Mouse (Mus musculus): Measurements from ENCODE around the gene Smcr8. TPM values are rescaled to one million over a fixed set of nuclear protein-coding genes. Genes with fewer than 3 reads are reported as not detected.

Smcr8 gene
- polyA plus RNA-seq (2015; fragmentation: Nextera tagmentation; extraction: Ambion mirVana), result 6.9 and 7.1 TPM in 2 replicates

DNA sequence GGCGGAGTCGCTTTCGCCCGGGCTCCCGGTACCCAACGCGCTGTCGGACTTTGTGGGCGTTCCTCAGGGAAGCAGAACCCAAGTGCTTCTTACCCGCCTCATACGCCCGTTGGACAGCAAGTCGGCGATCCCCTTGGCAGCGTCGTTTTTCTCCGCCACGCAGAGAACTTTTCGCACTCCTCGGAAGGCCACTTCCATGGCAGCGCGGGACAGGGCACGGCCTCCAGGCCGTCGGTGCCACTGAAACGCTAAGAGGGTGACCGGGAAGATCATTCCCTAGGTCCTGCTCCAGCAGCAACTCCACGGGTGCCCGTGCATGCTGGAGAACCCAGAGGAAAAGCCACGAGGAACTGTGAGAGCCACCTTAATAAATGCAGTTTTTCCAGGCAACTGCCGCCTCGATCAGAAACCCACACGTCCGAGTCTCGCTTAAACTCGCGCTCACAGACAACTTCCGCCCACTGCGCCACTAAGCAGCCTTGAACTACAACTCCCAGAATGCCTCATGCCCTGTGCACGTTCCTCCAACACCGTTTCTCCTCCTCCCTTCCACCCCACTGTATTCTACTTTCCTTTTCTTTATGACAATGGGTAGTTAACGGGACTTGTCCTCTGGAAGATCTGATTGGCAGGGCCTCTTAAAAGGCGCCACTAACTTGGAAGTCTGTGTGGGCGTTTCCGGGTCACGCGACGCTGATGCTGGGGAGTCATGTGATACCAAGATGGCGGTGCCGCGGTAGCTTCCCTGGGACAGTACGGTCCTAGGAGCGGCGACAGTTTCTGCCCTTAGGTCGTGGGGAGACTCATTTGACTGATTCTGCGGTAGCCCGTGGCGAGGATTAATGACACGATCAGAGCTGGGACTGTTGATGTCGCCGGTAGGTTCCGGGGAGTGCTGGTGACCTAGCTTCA is at the start of gene Smcr8, which contains the start of gene Top3a:
Smcr8 (plus strand) TSS at position 696 of the 912 bp plus-strand sequence.
Top3a (minus strand) TSS at position 537 of the 912 bp plus-strand sequence.
- peak within 1 kb of the TSS; percentile 61 for H3K9ac ChIP-seq
- peak within 1 kb of the TSS; percentile 79 for H3K4me2 ChIP-seq
- WGBS, result under 1% methylated on average over 62 of the region's 62 CpGs
- peak within 1 kb of the TSS; percentile 68 for H3K4me3 ChIP-seq
- H3K27ac ChIP-seq, result peak within 1 kb of the TSS; percentile 82
- peak; percentile 99 for ATAC-seq (replicated peaks)
- no peaks in the 10 kb centered on the region for H3K9me3 ChIP-seq
- H3K4me1 ChIP-seq, result peaks cover 67% of the 10 kb centered on the region
- no peaks in the 10 kb centered on the region for H3K27me3 ChIP-seq (replicated peaks)
- no peaks in the 10 kb centered on the region for H3K36me3 ChIP-seq (replicated peaks)

GRCm38 (mm10) chr11:60728260-60728761 is 49.0 kb upstream of the Smcr8 start, which contains the start of gene Mief2:
Gene Mief2 (plus strand): TSS chr11:60728398.
- WGBS, result under 1% methylated on average over 44 of the region's 44 CpGs
- Histone ChIP-seq H3K27me3 (replicated peaks) (no peaks in the 10 kb centered on the region), H3K9me3 (no peaks in the 10 kb centered on the region), H3K4me1 (peaks cover 33% of the 10 kb centered on the region), H3K4me3 (peak within 1 kb of the TSS; percentile 56), H3K36me3 (replicated peaks) (peaks cover 20% of the 10 kb centered on the region), H3K27ac (peak within 1 kb of the TSS; percentile 84), H3K9ac (peak within 1 kb of the TSS; percentile 78), H3K4me2 (peak within 1 kb of the TSS; percentile 81)
- peak; percentile 95 for ATAC-seq (replicated peaks)

DNA sequence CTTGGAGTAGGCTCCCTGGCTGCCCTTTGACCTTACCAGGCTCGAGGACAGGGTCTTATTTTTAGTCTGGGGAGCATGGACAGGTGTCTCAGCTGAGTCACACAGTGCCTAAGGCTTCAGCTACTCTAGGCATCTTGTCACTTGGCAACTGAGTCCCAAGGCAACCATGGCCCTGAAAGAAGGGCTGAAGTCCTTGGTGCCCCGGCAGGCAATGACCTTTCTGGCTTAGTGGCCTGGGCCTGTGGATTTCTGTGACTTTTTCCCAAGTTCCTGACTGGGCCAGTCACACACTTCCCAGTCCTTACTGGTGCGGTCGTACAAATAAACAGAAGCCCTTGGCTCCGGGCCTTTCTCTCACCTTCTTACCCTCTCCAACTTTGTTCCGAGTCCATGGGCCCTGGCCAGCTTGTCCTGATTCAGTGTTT is 48.1 kb upstream of the Smcr8 start:
- peaks cover 13% of the 10 kb centered on the region for H3K36me3 ChIP-seq (replicated peaks)
- no peak overlapping the region for H3K27ac ChIP-seq
- no peaks in the 10 kb centered on the region for H3K9me3 ChIP-seq
- 0 out of 2 replicates have a peak overlapping the region, but pooled peaks have one; percentile 60 for H3K9ac ChIP-seq
- H3K27me3 ChIP-seq (replicated peaks), result no peaks in the 10 kb centered on the region
- peaks cover 33% of the 10 kb centered on the region for H3K4me1 ChIP-seq
- H3K4me2 ChIP-seq, result peak overlapping the region; percentile 81
- H3K4me3 ChIP-seq, result peak overlapping the region; percentile 56; the same call in 1 of the 2 replicates
- 79% methylated on average over 6 of the region's 6 CpGs for WGBS
- no peak for ATAC-seq (replicated peaks)

GRCm38 (mm10) chr11:60730169-60730568 is 47.2 kb upstream of the Smcr8 start:
- ATAC-seq (replicated peaks), result no peak
- Histone ChIP-seq H3K36me3 (replicated peaks) (peaks cover 8% of the 10 kb centered on the region), H3K4me3 (no peak overlapping the region), H3K9ac (no peak overlapping the region), H3K27me3 (replicated peaks) (no peaks in the 10 kb centered on the region), H3K4me1 (peaks cover 33% of the 10 kb centered on the region), H3K9me3 (no peaks in the 10 kb centered on the region), H3K27ac (no peak overlapping the region), H3K4me2 (no peak overlapping the region)
- WGBS, result 93% methylated on average over 9 of the region's 9 CpGs

DNA sequence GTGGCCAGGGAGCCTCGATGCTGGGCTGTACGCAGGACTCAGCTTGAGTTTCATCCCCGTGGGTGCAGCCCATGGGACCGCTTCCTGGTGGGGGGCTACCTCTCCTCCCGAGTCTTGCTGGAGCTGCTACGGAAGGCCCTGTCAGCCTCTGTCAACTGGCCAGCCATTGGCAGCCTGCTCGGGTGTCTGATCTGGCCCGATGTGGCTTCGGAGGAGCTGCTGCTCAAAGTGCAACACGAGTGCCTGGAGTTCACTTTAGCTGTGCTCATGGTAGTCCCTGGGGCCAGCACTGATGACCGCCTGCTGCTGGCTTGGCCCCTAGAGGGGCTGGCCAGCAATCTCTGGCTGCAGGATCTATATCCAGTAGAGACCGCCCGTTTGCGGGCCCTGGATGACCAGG is 46.1 kb upstream of the Smcr8 start:
- no peak overlapping the region for H3K4me2 ChIP-seq
- no peaks in the 10 kb centered on the region for H3K27me3 ChIP-seq (replicated peaks)
- H3K36me3 ChIP-seq (replicated peaks), result peaks cover 8% of the 10 kb centered on the region
- no peaks in the 10 kb centered on the region for H3K9me3 ChIP-seq
- no peak for ATAC-seq (replicated peaks)
- no peak overlapping the region for H3K9ac ChIP-seq
- peaks cover 24% of the 10 kb centered on the region for H3K4me1 ChIP-seq
- no peak overlapping the region for H3K4me3 ChIP-seq
- 92% methylated on average over 14 of the region's 14 CpGs for WGBS
- no peak overlapping the region for H3K27ac ChIP-seq

DNA sequence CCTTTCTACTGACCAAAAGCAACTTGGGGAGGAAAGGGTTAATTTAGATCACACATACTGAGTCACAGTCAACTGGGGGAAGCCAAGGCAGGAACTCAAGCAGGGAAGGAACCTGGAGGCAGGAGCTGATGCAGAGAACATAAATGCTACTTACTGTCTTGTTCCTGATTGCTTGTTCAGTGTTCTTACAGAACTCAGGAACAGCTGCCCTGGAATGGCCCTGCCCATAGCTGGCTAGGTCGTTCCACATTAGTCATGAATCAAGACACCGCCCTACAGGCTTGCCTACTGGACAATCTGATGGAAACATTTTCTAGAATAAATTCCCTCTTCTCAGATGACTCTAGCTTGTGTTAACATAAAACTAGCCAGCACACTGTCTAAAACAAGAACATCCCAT is 43.1 kb upstream of the Smcr8 start:
- Histone ChIP-seq H3K4me2 (no peak overlapping the region), H3K9me3 (no peaks in the 10 kb centered on the region), H3K27ac (no peak overlapping the region), H3K9ac (no peak overlapping the region), H3K27me3 (replicated peaks) (no peaks in the 10 kb centered on the region), H3K4me3 (no peak overlapping the region), H3K36me3 (replicated peaks) (peaks cover 8% of the 10 kb centered on the region), H3K4me1 (peaks cover 5% of the 10 kb centered on the region)
- no peak for ATAC-seq (replicated peaks)
- 88% methylated on average over 2 of the region's 2 CpGs for WGBS

DNA sequence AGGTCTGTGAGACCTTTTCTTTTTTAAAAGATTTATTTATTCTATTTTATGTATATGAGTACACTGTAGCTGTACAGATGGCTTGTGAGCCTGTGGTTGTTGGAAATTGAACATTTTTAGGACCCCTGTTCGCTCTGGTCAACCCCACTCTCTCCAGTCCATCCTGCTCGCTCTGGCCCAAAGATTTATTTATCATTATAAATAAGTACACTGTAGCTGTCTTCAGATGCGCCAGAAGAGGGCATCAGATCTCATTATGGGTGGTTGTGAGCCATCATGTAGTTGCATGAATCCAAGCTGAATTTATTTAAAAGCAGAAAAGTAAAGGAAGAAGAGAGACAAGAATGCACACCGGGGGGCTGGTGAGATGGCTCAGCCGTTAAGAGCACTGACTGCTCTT is 42.1 kb upstream of the Smcr8 start:
- no peak for ATAC-seq (replicated peaks)
- peaks cover 8% of the 10 kb centered on the region for H3K36me3 ChIP-seq (replicated peaks)

GRCm38 (mm10) chr11:60736491-60736890 is 40.8 kb upstream of the Smcr8 start:
- 92% methylated on average over 3 of the region's 3 CpGs for WGBS

More for the DNA sequence above, 42.1 kb upstream of the Smcr8 start:
- no peaks in the 10 kb centered on the region for H3K9me3 ChIP-seq
- no peaks in the 10 kb centered on the region for H3K27me3 ChIP-seq (replicated peaks)
- H3K4me1 ChIP-seq, result no peaks in the 10 kb centered on the region
- H3K27ac ChIP-seq, result no peak overlapping the region
- H3K9ac ChIP-seq, result no peak overlapping the region
- 72% methylated on average over 5 of the region's 5 CpGs for WGBS
- no peak overlapping the region for H3K4me3 ChIP-seq
- H3K4me2 ChIP-seq, result no peak overlapping the region

GRCm38 (mm10) chr11:60737450-60737849 is 39.9 kb upstream of the Smcr8 start:
- Histone ChIP-seq H3K36me3 (replicated peaks) (peaks cover 14% of the 10 kb centered on the region), H3K27me3 (replicated peaks) (no peaks in the 10 kb centered on the region), H3K4me2 (no peak overlapping the region), H3K27ac (no peak overlapping the region), H3K4me1 (no peaks in the 10 kb centered on the region), H3K9ac (no peak overlapping the region), H3K4me3 (no peak overlapping the region), H3K9me3 (no peaks in the 10 kb centered on the region)
- no peak for ATAC-seq (replicated peaks)

More at GRCm38 (mm10) chr11:60736491-60736890, 40.8 kb upstream of the Smcr8 start:
- H3K4me3 ChIP-seq, result no peak overlapping the region
- peaks cover 8% of the 10 kb centered on the region for H3K36me3 ChIP-seq (replicated peaks)
- H3K27ac ChIP-seq, result no peak overlapping the region
- ATAC-seq (replicated peaks), result no peak
- no peak overlapping the region for H3K9ac ChIP-seq
- no peaks in the 10 kb centered on the region for H3K27me3 ChIP-seq (replicated peaks)
- H3K4me2 ChIP-seq, result no peak overlapping the region
- no peaks in the 10 kb centered on the region for H3K9me3 ChIP-seq
- no peaks in the 10 kb centered on the region for H3K4me1 ChIP-seq

GRCm38 (mm10) chr11:60740321-60740720 is 37.0 kb upstream of the Smcr8 start:
- Histone ChIP-seq H3K9ac (no peak overlapping the region), H3K4me3 (no peak overlapping the region)
- no peak for ATAC-seq (replicated peaks)

GRCm38 (mm10) chr11:60755570-60755969 is 21.8 kb upstream of the Smcr8 start:
- no peaks in the 10 kb centered on the region for H3K4me1 ChIP-seq
- no peak for ATAC-seq (replicated peaks)
- H3K4me3 ChIP-seq, result no peak overlapping the region
- no peak overlapping the region for H3K27ac ChIP-seq
- H3K9me3 ChIP-seq, result no peaks in the 10 kb centered on the region
- H3K36me3 ChIP-seq (replicated peaks), result peaks cover 24% of the 10 kb centered on the region
- H3K9ac ChIP-seq, result no peak overlapping the region
- 97% methylated on average over 7 of the region's 7 CpGs for WGBS
- H3K4me2 ChIP-seq, result no peak overlapping the region
- H3K27me3 ChIP-seq (replicated peaks), result no peaks in the 10 kb centered on the region

More at GRCm38 (mm10) chr11:60740321-60740720, 37.0 kb upstream of the Smcr8 start:
- no peak overlapping the region for H3K27ac ChIP-seq
- H3K27me3 ChIP-seq (replicated peaks), result no peaks in the 10 kb centered on the region
- H3K9me3 ChIP-seq, result no peaks in the 10 kb centered on the region
- peaks cover 23% of the 10 kb centered on the region; the same call in 1 of the 2 replicates for H3K36me3 ChIP-seq (replicated peaks)
- no peaks in the 10 kb centered on the region for H3K4me1 ChIP-seq
- H3K4me2 ChIP-seq, result no peak overlapping the region
- 79% methylated on average over 3 of the region's 3 CpGs for WGBS

DNA sequence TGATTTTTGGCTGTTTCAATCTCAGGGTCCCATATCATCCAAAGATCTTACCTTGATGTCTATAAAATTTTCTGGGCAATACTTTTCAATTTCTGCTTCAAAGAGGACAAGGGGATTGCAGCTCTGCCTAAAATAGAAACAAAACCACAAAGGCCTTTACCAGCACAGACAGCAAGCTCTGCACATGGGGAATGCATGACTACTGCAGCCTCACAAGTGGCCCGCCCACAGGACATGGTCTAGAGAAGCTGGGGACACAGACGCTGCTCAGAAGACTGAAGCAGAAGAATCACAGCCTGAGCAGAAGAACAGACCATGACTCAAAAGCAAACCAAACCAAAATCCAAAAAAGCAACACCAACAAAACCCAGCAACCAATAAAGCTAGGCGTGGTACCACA is 15.6 kb upstream of the Smcr8 start:
- WGBS, result 88% methylated on average over 3 of the region's 3 CpGs
- no peak overlapping the region for H3K9ac ChIP-seq
- no peak for ATAC-seq (replicated peaks)
- H3K9me3 ChIP-seq, result no peaks in the 10 kb centered on the region
- no peak overlapping the region for H3K4me3 ChIP-seq
- H3K4me1 ChIP-seq, result no peaks in the 10 kb centered on the region
- no peaks in the 10 kb centered on the region for H3K27me3 ChIP-seq (replicated peaks)
- no peak overlapping the region for H3K4me2 ChIP-seq
- peaks cover 3% of the 10 kb centered on the region; the same call in 1 of the 2 replicates for H3K36me3 ChIP-seq (replicated peaks)
- H3K27ac ChIP-seq, result no peak overlapping the region

Measured in midbrain, embryonic 15.5 days (tissue).